Mouse (Mus musculus): Measurements from ENCODE around the gene Efcc1. TPM values are rescaled to one million over a fixed set of nuclear protein-coding genes. Genes with fewer than 3 reads are reported as not detected.

The Efcc1 gene
- polyA plus RNA-seq, 1 experiment: 3.0 TPM

- H3K27ac ChIP-seq (ENCODE audit: insufficient read depth, low read depth, low read length): no peak overlapping the region
- no peaks in the 10 kb centered on the region for H3K36me3 ChIP-seq (ENCODE audit: control insufficient read depth, insufficient read depth, low read length)
- H3K4me1 ChIP-seq (ENCODE audit: control insufficient read depth, insufficient read depth, low read length): peaks cover 4% of the 10 kb centered on the region
- 67% methylated on average over 1 of the region's 1 CpGs for WGBS
- no peaks in the 10 kb centered on the region for H3K27me3 ChIP-seq (replicated peaks; ENCODE audit: control insufficient read depth, insufficient read depth, low read length)
- no peak for TF ChIP-seq CTCF (conservative IDR thresholded peaks at IDR 0.05; ENCODE audit: insufficient read depth, insufficient read length, low read depth, low read length)
- TF ChIP-seq POLR2A (IDR thresholded peaks at IDR 0.05; ENCODE audit: low read depth, low read length): no peak
- no peak for DNase-seq
- no peak overlapping the region for H3K4me3 ChIP-seq (ENCODE audit: insufficient read depth, low read depth, low read length)
These were observed 73.4 kb downstream of the Efcc1 start for GRCm38 (mm10) chr6:87804036-87804435.

- no peaks in the 10 kb centered on the region for H3K36me3 ChIP-seq (ENCODE audit: control insufficient read depth, insufficient read depth, low read length)
- TF ChIP-seq POLR2A (IDR thresholded peaks at IDR 0.05; ENCODE audit: low read depth, low read length) (no peak), CTCF (conservative IDR thresholded peaks at IDR 0.05; ENCODE audit: insufficient read depth, insufficient read length, low read depth, low read length) (no peak)
- peaks cover 12% of the 10 kb centered on the region for H3K4me1 ChIP-seq (ENCODE audit: control insufficient read depth, insufficient read depth, low read length)
- no peak overlapping the region for H3K27ac ChIP-seq (ENCODE audit: insufficient read depth, low read depth, low read length)
- no peak overlapping the region for H3K4me3 ChIP-seq (ENCODE audit: insufficient read depth, low read depth, low read length)
- no peaks in the 10 kb centered on the region for H3K27me3 ChIP-seq (replicated peaks; ENCODE audit: control insufficient read depth, insufficient read depth, low read length)
- WGBS: 68% methylated on average over 7 of the region's 7 CpGs
- no peak for DNase-seq
These were observed 74.2 kb downstream of the Efcc1 start for GRCm38 (mm10) chr6:87804886-87805285.

GRCm38 (mm10) chr6:87805448-87805847 lies 74.8 kb downstream of the Efcc1 start:
- DNase-seq: no peak
- peaks cover 14% of the 10 kb centered on the region for H3K4me1 ChIP-seq (ENCODE audit: control insufficient read depth, insufficient read depth, low read length)
- H3K27me3 ChIP-seq (replicated peaks; ENCODE audit: control insufficient read depth, insufficient read depth, low read length): no peaks in the 10 kb centered on the region
- H3K36me3 ChIP-seq (ENCODE audit: control insufficient read depth, insufficient read depth, low read length): no peaks in the 10 kb centered on the region
- 85% methylated on average over 7 of the region's 7 CpGs for WGBS
- H3K4me3 ChIP-seq (ENCODE audit: insufficient read depth, low read depth, low read length): no peak overlapping the region
- H3K27ac ChIP-seq (ENCODE audit: insufficient read depth, low read depth, low read length): no peak overlapping the region
- TF ChIP-seq CTCF (conservative IDR thresholded peaks at IDR 0.05; ENCODE audit: insufficient read depth, insufficient read length, low read depth, low read length) (no peak), POLR2A (IDR thresholded peaks at IDR 0.05; ENCODE audit: low read depth, low read length) (no peak)

Other genes starting within 250 kb of the Efcc1 start
- 0.68 and 1.5 TPM in 2 replicates for gene Arhgap25, start 197.6 kb upstream of the Efcc1 start, polyA plus RNA-seq (2012; rRNA removed)
- 0.19 and 0.22 TPM in 2 replicates for gene Prokr1, start 140.1 kb upstream of the Efcc1 start, polyA plus RNA-seq (2012; rRNA removed)
- gene Aplf, start 58.7 kb upstream of the Efcc1 start, polyA plus RNA-seq (2012; rRNA removed): 2.6 TPM in 2 replicates
- 0.66 and 1.1 TPM in 2 replicates for gene Gp9, start 47.2 kb downstream of the Efcc1 start, polyA plus RNA-seq (2012; rRNA removed)
- 49.5 and 52.0 TPM in 2 replicates for gene Rab43, start 81.3 kb downstream of the Efcc1 start, polyA plus RNA-seq (2012; rRNA removed)
- 0.53 and 0.77 TPM in 2 replicates for gene Gm45140, start 104.9 kb downstream of the Efcc1 start, polyA plus RNA-seq (2012; rRNA removed)
- gene Isy1, start 107.9 kb downstream of the Efcc1 start, polyA plus RNA-seq (2012; rRNA removed): 14.1 and 18.4 TPM in 2 replicates
- 175 and 184 TPM in 2 replicates for gene Cnbp, start 120.2 kb downstream of the Efcc1 start, polyA plus RNA-seq (2012; rRNA removed)
- 35.5 and 41.4 TPM in 2 replicates for gene Copg1, start 156.9 kb downstream of the Efcc1 start, polyA plus RNA-seq (2012; rRNA removed)
- gene Hmces, start 183.1 kb downstream of the Efcc1 start, polyA plus RNA-seq (2012; rRNA removed): 19.8 and 21.2 TPM in 2 replicates

All from kidney, adult 2 months (tissue).